Mouse (Mus musculus): ENCODE measurements at regions not wholly inside any gene's neighbourhood (a gene's known extent, or its start where the extent isn't known, plus 50 kb on each side); places are given as distances from the start of the nearest gene placed in this dataset.

DNA sequence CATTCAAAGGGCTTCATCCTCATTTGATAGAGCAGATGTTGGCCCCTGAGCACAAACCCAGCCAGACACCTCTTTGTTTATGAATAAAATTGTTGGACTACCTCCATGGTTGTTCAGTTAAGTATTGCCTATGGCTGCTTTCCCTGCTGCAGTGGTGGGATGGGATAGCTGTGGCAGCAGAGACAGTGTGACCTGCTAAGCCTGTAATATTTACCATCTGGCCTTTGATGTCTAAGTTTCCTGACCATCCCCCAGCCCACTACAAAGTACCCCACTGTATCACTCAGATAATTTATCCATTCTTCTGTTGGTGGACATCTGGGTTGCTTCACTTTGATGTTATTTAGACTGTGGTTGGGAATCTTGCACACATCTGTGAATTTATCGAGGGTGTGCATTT lies 168.7 kb upstream of the Cdh5 start:
- Histone ChIP-seq H3K4me3 (replicated peaks) (no peak overlapping the region), H3K4me1 (replicated peaks) (peaks cover 4% of the 10 kb centered on the region; the same call in 1 of the 2 replicates), H3K27me3 (no peaks in the 10 kb centered on the region), H3K4me2 (no peak overlapping the region), H3K36me3 (no peaks in the 10 kb centered on the region), H3K27ac (no peak overlapping the region), H3K9ac (replicated peaks) (no peak overlapping the region), H3K9me3 (no peaks in the 10 kb centered on the region)
- no peak for ATAC-seq (ENCODE audit: insufficient number of reproducible peaks, insufficient read depth, low FRiP score, low TSS enrichment, low read depth)
- 26% methylated on average over 1 of the region's 1 CpGs for WGBS

DNA sequence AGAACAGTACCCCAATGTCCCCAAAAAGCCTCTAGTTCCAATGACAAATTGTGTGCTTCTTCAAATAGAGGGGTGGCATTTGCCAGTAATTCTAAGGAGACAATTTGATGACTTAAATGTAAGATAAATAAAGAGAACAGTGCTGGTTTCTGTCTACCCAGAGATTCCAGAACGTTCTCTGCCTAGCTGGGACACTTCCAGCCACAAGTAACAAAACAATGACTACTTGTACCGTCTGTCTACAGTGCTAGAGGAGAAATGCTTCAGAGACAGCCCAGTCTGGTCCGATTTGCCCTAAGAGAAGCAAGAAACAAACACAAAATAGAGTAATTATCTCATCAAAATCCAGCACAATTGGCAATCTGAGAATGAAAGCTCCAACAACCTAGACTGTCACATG lies 164.9 kb upstream of the Cdh5 start:
- Histone ChIP-seq H3K27me3 (no peaks in the 10 kb centered on the region), H3K4me3 (replicated peaks) (no peak overlapping the region), H3K27ac (no peak overlapping the region), H3K36me3 (no peaks in the 10 kb centered on the region), H3K9me3 (peaks cover 4% of the 10 kb centered on the region; the same call in 1 of the 2 replicates), H3K4me1 (replicated peaks) (0 out of 2 replicates have a peak, but pooled peaks cover 7% of the 10 kb centered on the region), H3K9ac (replicated peaks) (no peak overlapping the region), H3K4me2 (no peak overlapping the region)
- WGBS = 81% methylated on average over 3 of the region's 3 CpGs
- no peak for ATAC-seq (ENCODE audit: insufficient number of reproducible peaks, insufficient read depth, low FRiP score, low TSS enrichment, low read depth)

DNA sequence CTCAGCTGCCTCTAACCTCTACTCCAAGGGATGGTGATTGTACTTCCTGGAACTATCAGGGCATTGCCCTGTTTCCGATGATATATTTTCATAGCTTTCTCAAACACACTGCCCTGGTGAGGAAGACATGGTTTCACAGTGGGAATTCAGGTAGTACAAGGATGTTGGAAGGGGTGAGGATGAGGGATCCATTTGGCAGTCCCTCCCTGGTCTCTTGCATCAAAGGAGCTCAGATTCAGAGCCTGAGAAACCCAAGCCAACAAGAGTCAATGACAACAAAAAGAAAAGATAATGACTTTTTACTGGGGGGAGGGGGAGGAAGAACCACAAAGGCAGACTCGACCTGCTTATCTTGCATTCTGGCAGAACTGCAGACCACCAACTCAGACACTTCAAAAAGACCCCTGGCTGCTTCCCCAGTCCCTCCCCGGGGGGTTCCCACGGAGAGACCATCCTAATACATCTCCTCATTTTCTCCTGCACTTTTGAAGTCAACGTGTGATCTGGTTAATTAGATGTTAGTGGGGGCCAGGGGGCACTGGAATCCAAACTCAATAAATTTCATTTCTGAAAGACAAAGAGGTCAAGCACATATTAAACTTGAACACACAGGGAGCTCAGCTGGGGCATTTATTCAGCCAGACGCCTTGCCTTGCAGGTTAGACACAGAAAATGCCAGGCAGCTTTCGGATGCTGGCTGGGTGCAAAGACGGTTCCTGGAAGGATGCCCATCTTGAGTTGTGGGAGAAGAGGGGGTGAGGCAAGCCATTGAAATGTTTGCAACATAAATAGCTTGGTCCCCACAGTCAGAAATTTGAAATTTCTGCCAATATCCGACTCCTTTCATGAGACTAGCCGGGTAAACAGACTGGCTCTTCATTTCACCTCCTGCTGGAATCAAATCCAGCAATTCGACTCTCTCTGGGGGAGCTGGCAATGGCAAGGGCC lies 162.9 kb upstream of the Cdh5 start:
- no peak for ATAC-seq (ENCODE audit: insufficient number of reproducible peaks, insufficient read depth, low FRiP score, low TSS enrichment, low read depth)
- Histone ChIP-seq H3K4me2 (no peak overlapping the region), H3K9me3 (peaks cover 4% of the 10 kb centered on the region; the same call in 1 of the 2 replicates), H3K4me1 (replicated peaks) (0 out of 2 replicates have a peak, but pooled peaks cover 7% of the 10 kb centered on the region), H3K9ac (replicated peaks) (no peak overlapping the region), H3K4me3 (replicated peaks) (no peak overlapping the region), H3K27ac (no peak overlapping the region), H3K27me3 (no peaks in the 10 kb centered on the region), H3K36me3 (no peaks in the 10 kb centered on the region)
- 45% methylated on average over 11 of the region's 11 CpGs for WGBS

DNA sequence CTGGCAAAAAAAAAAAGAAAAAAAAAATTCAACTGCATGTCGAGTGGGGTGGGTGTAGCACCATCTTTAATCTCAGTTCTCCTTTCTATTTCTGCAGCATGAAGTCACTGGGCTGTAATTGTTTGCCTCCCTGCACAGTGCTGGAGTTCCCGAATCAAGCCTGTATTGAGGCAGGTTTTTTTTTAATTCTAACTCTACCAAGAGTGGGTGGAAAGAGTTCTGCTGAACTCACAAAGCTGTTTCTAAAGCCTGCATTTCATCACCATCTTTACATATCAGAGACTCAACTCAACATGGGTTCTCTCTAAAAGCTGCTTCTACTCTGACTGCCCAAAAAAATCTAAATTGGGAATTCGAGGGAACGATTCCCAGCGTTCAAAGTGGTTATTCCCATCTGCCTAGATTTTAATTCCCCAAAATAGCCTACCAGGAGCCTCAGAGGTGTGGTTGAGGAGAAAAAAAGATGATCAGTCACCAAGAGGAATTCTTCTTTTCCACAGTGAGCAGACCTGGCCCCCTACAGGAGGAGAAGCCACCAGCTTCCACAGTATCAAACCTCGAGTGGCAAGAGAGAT lies 160.4 kb upstream of the Cdh5 start:
- Histone ChIP-seq H3K4me2 (no peak overlapping the region), H3K4me3 (replicated peaks) (no peak overlapping the region), H3K9ac (replicated peaks) (no peak overlapping the region), H3K27ac (no peak overlapping the region), H3K36me3 (no peaks in the 10 kb centered on the region), H3K9me3 (peaks cover 4% of the 10 kb centered on the region; the same call in 1 of the 2 replicates), H3K4me1 (replicated peaks) (0 out of 2 replicates have a peak, but pooled peaks cover 7% of the 10 kb centered on the region), H3K27me3 (no peaks in the 10 kb centered on the region)
- 90% methylated on average over 6 of the region's 6 CpGs for WGBS
- no peak for ATAC-seq (ENCODE audit: insufficient number of reproducible peaks, insufficient read depth, low FRiP score, low TSS enrichment, low read depth)

GRCm38 (mm10) chr8:103948474-103948873 lies 153.0 kb upstream of the Cdh5 start:
- WGBS = 79% methylated on average over 5 of the region's 5 CpGs
- H3K9ac ChIP-seq (replicated peaks) = no peak overlapping the region
- H3K4me3 ChIP-seq (replicated peaks) = no peak overlapping the region
- no peak overlapping the region for H3K4me2 ChIP-seq
- H3K9me3 ChIP-seq = no peaks in the 10 kb centered on the region
- no peak for ATAC-seq (ENCODE audit: insufficient number of reproducible peaks, insufficient read depth, low FRiP score, low TSS enrichment, low read depth)
- no peaks in the 10 kb centered on the region for H3K4me1 ChIP-seq (replicated peaks)
- H3K27me3 ChIP-seq = no peaks in the 10 kb centered on the region
- H3K36me3 ChIP-seq = no peaks in the 10 kb centered on the region
- H3K27ac ChIP-seq = no peak overlapping the region

DNA sequence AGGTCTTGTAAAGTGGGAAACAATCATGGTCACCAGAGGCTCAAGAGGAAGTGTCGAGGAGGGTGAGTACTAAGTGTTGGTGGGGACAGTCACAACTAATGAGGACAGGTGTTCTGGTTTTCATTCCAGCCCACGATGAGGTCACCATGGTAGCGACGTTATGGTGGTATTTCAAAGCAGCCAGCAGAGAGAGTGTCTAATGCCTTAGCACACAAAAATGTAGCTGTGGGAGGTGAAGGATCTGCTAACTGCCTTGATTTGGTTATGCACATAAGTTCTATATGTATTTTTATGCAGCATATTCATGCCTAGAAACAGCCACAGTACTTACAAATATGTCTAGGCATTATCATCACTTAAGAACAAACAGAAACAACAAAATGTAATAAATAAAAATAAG lies 151.0 kb upstream of the Cdh5 start:
- H3K27ac ChIP-seq = no peak overlapping the region
- no peak for ATAC-seq (ENCODE audit: insufficient number of reproducible peaks, insufficient read depth, low FRiP score, low TSS enrichment, low read depth)
- H3K27me3 ChIP-seq = no peaks in the 10 kb centered on the region
- no peaks in the 10 kb centered on the region for H3K4me1 ChIP-seq (replicated peaks)
- no peak overlapping the region for H3K4me3 ChIP-seq (replicated peaks)
- no peaks in the 10 kb centered on the region for H3K9me3 ChIP-seq
- no peak overlapping the region for H3K4me2 ChIP-seq
- no peak overlapping the region for H3K9ac ChIP-seq (replicated peaks)
- no peaks in the 10 kb centered on the region for H3K36me3 ChIP-seq
- WGBS = 32% methylated on average over 4 of the region's 4 CpGs

- whole genome bisulfite sequencing = 90% methylated on average over 2 of the region's 2 CpGs
- Histone ChIP-seq H3K9ac (replicated peaks) (no peak overlapping the region), H3K27me3 (no peaks in the 10 kb centered on the region), H3K36me3 (no peaks in the 10 kb centered on the region), H3K4me3 (replicated peaks) (no peak overlapping the region), H3K4me1 (replicated peaks) (no peaks in the 10 kb centered on the region), H3K4me2 (no peak overlapping the region), H3K27ac (no peak overlapping the region), H3K9me3 (no peaks in the 10 kb centered on the region)
- no peak for ATAC-seq (ENCODE audit: insufficient number of reproducible peaks, insufficient read depth, low FRiP score, low TSS enrichment, low read depth)
Observed at GRCm38 (mm10) chr8:103953586-103953985, 147.8 kb upstream of the Cdh5 start.

- Histone ChIP-seq H3K27me3 (no peaks in the 10 kb centered on the region), H3K9me3 (no peaks in the 10 kb centered on the region), H3K9ac (replicated peaks) (no peak overlapping the region), H3K4me1 (replicated peaks) (no peaks in the 10 kb centered on the region), H3K27ac (no peak overlapping the region), H3K4me3 (replicated peaks) (no peak overlapping the region), H3K36me3 (no peaks in the 10 kb centered on the region), H3K4me2 (no peak overlapping the region)
- WGBS = 89% methylated on average over 4 of the region's 4 CpGs
- ATAC-seq (ENCODE audit: insufficient number of reproducible peaks, insufficient read depth, low FRiP score, low TSS enrichment, low read depth) = no peak
Observed at GRCm38 (mm10) chr8:103955568-103956260, 145.7 kb upstream of the Cdh5 start.

DNA sequence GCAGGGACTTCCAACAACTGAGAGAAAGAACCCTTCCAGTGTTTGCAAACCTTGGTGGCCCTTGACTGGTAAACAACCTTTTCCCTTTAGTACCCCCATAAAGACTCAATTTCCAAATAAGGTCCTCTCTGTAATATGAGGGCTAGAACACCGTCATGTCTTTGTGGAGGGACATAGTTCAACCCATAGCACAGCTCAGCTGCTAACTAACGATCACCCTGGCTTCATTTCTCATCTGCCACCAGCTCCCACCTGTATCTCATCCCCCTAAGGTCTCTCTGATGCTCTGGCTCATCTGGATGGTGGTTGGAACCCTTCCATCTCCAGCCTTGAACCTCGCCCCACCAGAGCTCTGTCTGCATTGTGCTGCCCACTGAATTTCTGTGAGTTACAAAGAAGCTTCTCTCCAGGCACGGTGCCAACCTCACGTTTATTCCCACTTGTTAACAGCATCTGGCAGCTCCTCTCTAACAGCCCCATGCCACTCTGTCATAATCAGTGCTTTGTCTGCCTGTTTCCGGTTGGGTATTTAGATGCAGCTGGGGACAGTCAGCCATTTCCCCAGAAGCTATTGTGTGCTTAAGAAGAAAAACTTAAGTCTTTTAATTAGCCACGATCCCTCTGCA lies 137.0 kb upstream of the Cdh5 start:
- Histone ChIP-seq H3K4me1 (replicated peaks) (no peaks in the 10 kb centered on the region), H3K27ac (no peak overlapping the region; the same call in 1 of the 2 replicates), H3K27me3 (no peaks in the 10 kb centered on the region), H3K4me2 (no peak overlapping the region), H3K36me3 (no peaks in the 10 kb centered on the region), H3K9ac (replicated peaks) (no peak overlapping the region), H3K4me3 (replicated peaks) (no peak overlapping the region), H3K9me3 (no peaks in the 10 kb centered on the region)
- ATAC-seq (ENCODE audit: insufficient number of reproducible peaks, insufficient read depth, low FRiP score, low TSS enrichment, low read depth) = no peak
- 62% methylated on average over 7 of the region's 7 CpGs for WGBS

DNA sequence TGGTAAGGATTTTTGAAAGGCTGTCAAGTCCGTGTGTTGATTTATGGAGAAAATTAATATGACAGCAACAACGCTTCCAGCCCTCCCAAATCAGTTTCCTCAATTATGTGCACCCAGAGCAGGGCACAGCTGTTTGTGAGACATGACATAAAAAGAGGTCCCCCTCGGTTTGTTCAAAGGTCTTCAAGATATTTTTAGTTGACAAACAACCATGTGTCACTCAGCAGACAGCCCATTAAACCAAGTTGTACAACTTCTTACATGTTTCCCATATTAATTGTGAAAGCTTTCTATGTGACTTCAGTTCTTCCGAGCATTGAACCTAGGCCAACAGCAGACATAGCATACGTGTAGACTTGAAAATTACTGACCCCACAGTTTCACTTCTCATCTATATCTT lies 131.5 kb upstream of the Cdh5 start:
- Histone ChIP-seq H3K27me3 (no peaks in the 10 kb centered on the region), H3K27ac (no peak overlapping the region), H3K4me2 (no peak overlapping the region), H3K9me3 (no peaks in the 10 kb centered on the region), H3K36me3 (no peaks in the 10 kb centered on the region), H3K9ac (replicated peaks) (no peak overlapping the region), H3K4me3 (replicated peaks) (no peak overlapping the region), H3K4me1 (replicated peaks) (no peaks in the 10 kb centered on the region)
- ATAC-seq (ENCODE audit: insufficient number of reproducible peaks, insufficient read depth, low FRiP score, low TSS enrichment, low read depth) = no peak
- WGBS = 77% methylated on average over 5 of the region's 5 CpGs

- Histone ChIP-seq H3K9me3 (no peaks in the 10 kb centered on the region), H3K36me3 (no peaks in the 10 kb centered on the region), H3K4me1 (replicated peaks) (no peaks in the 10 kb centered on the region), H3K4me3 (replicated peaks) (no peak overlapping the region), H3K27ac (no peak overlapping the region), H3K27me3 (no peaks in the 10 kb centered on the region), H3K4me2 (no peak overlapping the region), H3K9ac (replicated peaks) (no peak overlapping the region)
- 92% methylated on average over 3 of the region's 3 CpGs for WGBS
- ATAC-seq (ENCODE audit: insufficient number of reproducible peaks, insufficient read depth, low FRiP score, low TSS enrichment, low read depth) = no peak
Observed at GRCm38 (mm10) chr8:103970511-103970910, 130.9 kb upstream of the Cdh5 start.

Data from limb, embryonic 12.5 days (tissue).